In the genomic region with DNA sequence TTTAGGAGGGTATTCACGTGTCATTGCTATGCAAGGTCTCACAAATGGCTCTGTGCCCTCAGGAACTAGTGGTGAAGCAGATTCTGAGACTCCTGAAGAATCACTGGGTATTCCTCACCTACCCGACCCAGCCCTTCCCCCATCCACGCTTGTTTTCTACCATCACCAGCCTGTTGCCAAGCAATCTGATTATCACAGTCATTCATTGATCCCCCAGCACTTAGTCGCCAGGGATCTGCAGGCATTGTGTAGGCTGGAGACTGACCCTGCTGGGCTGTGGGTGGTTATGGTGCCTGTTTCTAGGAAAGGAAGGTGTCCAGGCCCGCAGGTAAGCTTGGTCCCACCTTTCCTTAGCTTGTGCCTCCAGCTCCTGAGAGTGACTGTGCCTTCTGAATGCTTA, we compare ENCODE assay signal across 14 mouse cellular contexts.
DNase-seq lines count a peak whose midpoint lies in the region; ATAC-seq and TF ChIP-seq lines count a peak whose summit lies in the region.
"Had no signal": no experiment of that assay in that cellular context is flagged by ENCODE, and none has a peak within 500 bp of the region (broad histone marks: within the 10 kb centered on the region; RNA-seq: fewer than 3 reads in every experiment).

No protein-coding gene starts in this region.

- H3K36me3 ChIP-seq in lung, embryonic 16.5 days (ENCODE audit: control insufficient read depth, insufficient read depth, low read length) = no peaks in the 10 kb centered on the region
- no peaks in the 10 kb centered on the region for H3K36me3 ChIP-seq in midbrain, embryonic 11.5 days (ENCODE audit: control insufficient read depth, insufficient read depth, low read length)
- no peaks in the 10 kb centered on the region for H3K36me3 ChIP-seq in stomach, embryonic 16.5 days (ENCODE audit: control insufficient read depth, insufficient read depth, low read length)
- H3K36me3 ChIP-seq: limb, embryonic 15.5 days; neural tube, embryonic 15.5 days had no signal

- no peak overlapping the region for H3K4me2 ChIP-seq in lung, embryonic 16.5 days (ENCODE audit: low read depth, low read length)
- H3K4me2 ChIP-seq in midbrain, embryonic 11.5 days = no peak overlapping the region
- H3K4me2 ChIP-seq in stomach, embryonic 16.5 days (ENCODE audit: low read depth, low read length) = no peak overlapping the region
- H3K4me2 ChIP-seq: neural tube, embryonic 15.5 days had no signal

- H3K4me1 ChIP-seq in lung, embryonic 16.5 days (replicated peaks; ENCODE audit: control insufficient read depth, insufficient read depth, low read length) = peaks cover 34% of the 10 kb centered on the region
- peaks cover 9% of the 10 kb centered on the region for H3K4me1 ChIP-seq in lung, adult 2 months (ENCODE audit: control insufficient read depth, insufficient read depth, low read length)
- peaks cover 17% of the 10 kb centered on the region for H3K4me1 ChIP-seq in midbrain, embryonic 11.5 days (ENCODE audit: control insufficient read depth, insufficient read depth, low read length)
- H3K4me1 ChIP-seq in stomach, embryonic 16.5 days (ENCODE audit: control insufficient read depth, insufficient read depth, low read length) = peaks cover 28% of the 10 kb centered on the region

- no peak overlapping the region for H3K9ac ChIP-seq in lung, embryonic 16.5 days (ENCODE audit: low read length)
- H3K9ac ChIP-seq in midbrain, embryonic 11.5 days (ENCODE audit: low read length) = no peak overlapping the region
- H3K9ac ChIP-seq in stomach, embryonic 16.5 days (ENCODE audit: low read length) = no peak overlapping the region
- H3K9ac ChIP-seq: limb, embryonic 15.5 days; neural tube, embryonic 15.5 days had no signal

- intact Hi-C loops in gastrocnemius, adult 2 months (cut with DNase I) = no loop called here
- intact Hi-C loops in gastrocnemius, postnatal 36 days (cut with DNase I) = no loop called here

- H3K27me3 ChIP-seq in lung, embryonic 16.5 days (ENCODE audit: control insufficient read depth, insufficient read depth, low read depth, low read length) = no peaks in the 10 kb centered on the region
- no peaks in the 10 kb centered on the region for H3K27me3 ChIP-seq in midbrain, embryonic 11.5 days (ENCODE audit: control insufficient read depth, insufficient read depth, low read length)
- 0 out of 2 replicates have a peak, but pooled peaks cover 3% of the 10 kb centered on the region for H3K27me3 ChIP-seq in stomach, embryonic 16.5 days (ENCODE audit: control insufficient read depth, insufficient read depth, low read length)
- H3K27me3 ChIP-seq: neural tube, embryonic 15.5 days had no signal

- no peak overlapping the region for H3K27ac ChIP-seq in gastrocnemius, adult 2 months
- peak overlapping the region; percentile 92 for H3K27ac ChIP-seq in lung, embryonic 16.5 days (ENCODE audit: low read length)
- H3K27ac ChIP-seq in midbrain, embryonic 11.5 days (ENCODE audit: low read depth, low read length) = no peak overlapping the region
- peak overlapping the region; percentile 69 for H3K27ac ChIP-seq in stomach, embryonic 16.5 days (ENCODE audit: low read length)
- H3K27ac ChIP-seq: limb, embryonic 15.5 days; neural tube, embryonic 15.5 days had no signal

- ATAC-seq in lung, embryonic 16.5 days (ENCODE audit: low read depth) = no peak
- ATAC-seq in midbrain, embryonic 11.5 days (ENCODE audit: low FRiP score) = peak; percentile 42; the same call in 1 of the 2 replicates
- no peak for ATAC-seq in stomach, embryonic 16.5 days (ENCODE audit: insufficient read depth, low FRiP score)
- ATAC-seq in frontal cortex, adult (ENCODE audit: low TSS enrichment) = no peak

- no peak for TF ChIP-seq POLR2A in lung, adult 2 months (IDR thresholded peaks at IDR 0.05; ENCODE audit: borderline replicate concordance, extremely low read depth, low read depth, low read length)

- WGBS in lung, embryonic 16.5 days = 32% methylated on average over 5 of the region's 5 CpGs
- 68% methylated on average over 5 of the region's 5 CpGs for WGBS in lung, adult 2 months
- WGBS in midbrain, embryonic 11.5 days = 25% methylated on average over 5 of the region's 5 CpGs
- WGBS in stomach, embryonic 16.5 days = 47% methylated on average over 5 of the region's 5 CpGs

- DNase-seq in gastrocnemius, adult 2 months = peak; percentile 7
- DNase-seq in gastrocnemius, postnatal 36 days = no peak
- no peak for DNase-seq in lung, adult 2 months
- peak; percentile 86 for DNase-seq in midbrain, embryonic 11.5 days (ENCODE audit: low spot score, missing footprints)
- no peak for DNase-seq in embryo, embryonic 10.5 days (ENCODE audit: low spot score)
- DNase-seq: cerebellum, adult 8-10 months; embryo, embryonic 11 days; kidney, adult 2 months; thymus, postnatal 25 days had no signal

- no peak overlapping the region for H3K4me3 ChIP-seq in gastrocnemius, adult 2 months
- no peak overlapping the region for H3K4me3 ChIP-seq in lung, embryonic 16.5 days (ENCODE audit: low read length)
- no peak overlapping the region for H3K4me3 ChIP-seq in lung, adult 2 months (replicated peaks; ENCODE audit: extremely low read depth, low read depth, low read length)
- no peak overlapping the region for H3K4me3 ChIP-seq in midbrain, embryonic 11.5 days (ENCODE audit: low read depth, low read length)
- H3K4me3 ChIP-seq in stomach, embryonic 16.5 days (replicated peaks; ENCODE audit: low read length) = no peak overlapping the region
- H3K4me3 ChIP-seq: limb, embryonic 15.5 days; neural tube, embryonic 15.5 days had no signal

- no peak for TF ChIP-seq CTCF in gastrocnemius, adult 2 months (IDR thresholded peaks at IDR 0.05)
- TF ChIP-seq CTCF in lung, adult 2 months (IDR thresholded peaks at IDR 0.05; ENCODE audit: insufficient read depth, low read length) = no peak

- H3K9me3 ChIP-seq in lung, embryonic 16.5 days (ENCODE audit: control insufficient read depth, low read length) = no peaks in the 10 kb centered on the region
- no peaks in the 10 kb centered on the region for H3K9me3 ChIP-seq in midbrain, embryonic 11.5 days (ENCODE audit: control insufficient read depth, low read length)
- no peaks in the 10 kb centered on the region for H3K9me3 ChIP-seq in stomach, embryonic 16.5 days (replicated peaks; ENCODE audit: control insufficient read depth, low read length)
- H3K9me3 ChIP-seq: limb, embryonic 15.5 days; neural tube, embryonic 15.5 days had no signal

Comparison
In these comparisons a context has a peak if more than half of its experiments do, and no peak if none do; other contexts are left out.
1. DNase-seq: peak in gastrocnemius, adult 2 months (single experiment) and midbrain, embryonic 11.5 days (single experiment); none in gastrocnemius, postnatal 36 days (0 of 2), lung, adult 2 months (single experiment) and embryo, embryonic 10.5 days (single experiment).
2. H3K27ac ChIP-seq: peak in lung, embryonic 16.5 days (single experiment) and stomach, embryonic 16.5 days (single experiment); none in gastrocnemius, adult 2 months (single experiment) and midbrain, embryonic 11.5 days (single experiment).